8 mouse cellular contexts compared by ENCODE assay signal in genomic region chr12:83713749-83714148, GRCm38 (mm10). TPM values are rescaled to one million over a fixed set of nuclear protein-coding genes. Genes with fewer than 3 reads are reported as not detected.
DNase-seq lines count a peak whose midpoint lies in the region; ATAC-seq and TF ChIP-seq lines count a peak whose summit lies in the region.

No protein-coding gene starts in this region.

- no peaks in the 10 kb centered on the region for H3K27me3 ChIP-seq in forebrain, postnatal 0 days (ENCODE audit: insufficient read depth, low read length)
- H3K27me3 ChIP-seq in forebrain, embryonic 10.5 days (ENCODE audit: poor library complexity, severe bottlenecking) = no peaks in the 10 kb centered on the region
- no peaks in the 10 kb centered on the region for H3K27me3 ChIP-seq in midbrain, embryonic 14.5 days (ENCODE audit: control insufficient read depth, insufficient read depth, low read length)
- H3K27me3 ChIP-seq in midbrain, embryonic 10.5 days (ENCODE audit: low read depth, poor library complexity, severe bottlenecking) = no peaks in the 10 kb centered on the region

- no peak overlapping the region for H3K9ac ChIP-seq in forebrain, postnatal 0 days
- H3K9ac ChIP-seq in midbrain, embryonic 14.5 days (replicated peaks; ENCODE audit: low read length) = no peak overlapping the region

- DNase-seq in forebrain, postnatal 0 days = peak; percentile 77
- DNase-seq in forebrain, embryonic 10.5 days (ENCODE audit: extremely low spot score, low spot score) = no peak
- DNase-seq in midbrain, embryonic 14.5 days = peak; percentile 87
- no peak for DNase-seq in midbrain, embryonic 10.5 days (ENCODE audit: low spot score)
- DNase-seq in ZHBTc4 (ENCODE audit: low read depth, low spot score) = peak; percentile 60
- peak; percentile 55 for DNase-seq in heart, postnatal 4 days
- peak; percentile 88 for DNase-seq in lung, postnatal 36 days
- DNase-seq in testis, postnatal 14 days (ENCODE audit: low spot score) = no peak

- H3K4me2 ChIP-seq in forebrain, postnatal 0 days (ENCODE audit: low read depth) = no peak overlapping the region
- no peak overlapping the region for H3K4me2 ChIP-seq in midbrain, embryonic 14.5 days (ENCODE audit: low read length)

- peaks cover 63% of the 10 kb centered on the region for H3K36me3 ChIP-seq in forebrain, postnatal 0 days (ENCODE audit: insufficient read depth)
- peaks cover 80% of the 10 kb centered on the region for H3K36me3 ChIP-seq in forebrain, embryonic 10.5 days (replicated peaks)
- H3K36me3 ChIP-seq in midbrain, embryonic 14.5 days (ENCODE audit: control insufficient read depth, insufficient read depth, low read length) = peaks cover 71% of the 10 kb centered on the region
- peaks cover 69% of the 10 kb centered on the region for H3K36me3 ChIP-seq in midbrain, embryonic 10.5 days

- H3K9me3 ChIP-seq in forebrain, postnatal 0 days (ENCODE audit: low read length) = no peaks in the 10 kb centered on the region
- no peaks in the 10 kb centered on the region for H3K9me3 ChIP-seq in forebrain, embryonic 10.5 days
- no peaks in the 10 kb centered on the region for H3K9me3 ChIP-seq in midbrain, embryonic 14.5 days (ENCODE audit: control insufficient read depth, low read length)
- H3K9me3 ChIP-seq in midbrain, embryonic 10.5 days (replicated peaks) = no peaks in the 10 kb centered on the region

- 49% methylated on average over 2 of the region's 2 CpGs for WGBS in forebrain, postnatal 0 days
- 64% methylated on average over 2 of the region's 2 CpGs for WGBS in forebrain, embryonic 10.5 days
- WGBS in midbrain, embryonic 14.5 days = 54% methylated on average over 2 of the region's 2 CpGs
- WGBS in midbrain, embryonic 10.5 days = 63% methylated on average over 2 of the region's 2 CpGs

- ATAC-seq in forebrain, postnatal 0 days = peak; percentile 66
- ATAC-seq in midbrain, embryonic 14.5 days (ENCODE audit: low FRiP score, low TSS enrichment) = no peak

- no peak overlapping the region for H3K4me3 ChIP-seq in forebrain, postnatal 0 days (ENCODE audit: low read depth, low read length)
- no peak overlapping the region for H3K4me3 ChIP-seq in forebrain, embryonic 10.5 days
- no peak overlapping the region for H3K4me3 ChIP-seq in midbrain, embryonic 14.5 days (replicated peaks; ENCODE audit: low read depth, low read length)
- H3K4me3 ChIP-seq in midbrain, embryonic 10.5 days = no peak overlapping the region

- no peaks in the 10 kb centered on the region for H3K4me1 ChIP-seq in forebrain, postnatal 0 days (ENCODE audit: insufficient read depth)
- H3K4me1 ChIP-seq in forebrain, embryonic 10.5 days = no peaks in the 10 kb centered on the region
- H3K4me1 ChIP-seq in midbrain, embryonic 14.5 days (ENCODE audit: control insufficient read depth, insufficient read depth, low read length) = no peaks in the 10 kb centered on the region
- H3K4me1 ChIP-seq in midbrain, embryonic 10.5 days = no peaks in the 10 kb centered on the region

- H3K27ac ChIP-seq in forebrain, postnatal 0 days (ENCODE audit: low read depth, low read length) = no peak overlapping the region
- H3K27ac ChIP-seq in forebrain, embryonic 10.5 days = no peak overlapping the region
- no peak overlapping the region for H3K27ac ChIP-seq in midbrain, embryonic 14.5 days (replicated peaks; ENCODE audit: low read depth, low read length)
- H3K27ac ChIP-seq in midbrain, embryonic 10.5 days (replicated peaks) = no peak overlapping the region

- peak; percentile 78 for TF ChIP-seq CTCF in forebrain, postnatal 0 days (IDR thresholded peaks at IDR 0.05; ENCODE audit: low read depth)

RNA-seq across cellular contexts. Expression of gene Psen1, which starts 25.8 kb away (rescaled TPM):
- total RNA-seq in forebrain, postnatal 0 days (2014; rRNA removed) = 47.7 and 51.7 TPM in 2 replicates
- polyA plus RNA-seq in forebrain, postnatal 0 days (2015; fragmentation: Nextera tagmentation; extraction: Ambion mirVana) = 47.5 and 58.0 TPM in 2 replicates
- 58.2 and 60.5 TPM in 2 replicates for polyA plus RNA-seq in forebrain, embryonic 10.5 days (2016; fragmentation: Nextera tagmentation; extraction: Ambion mirVana)
- 66.8 and 77.9 TPM in 2 replicates for polyA plus RNA-seq in midbrain, embryonic 14.5 days (2014; fragmentation: Nextera tagmentation; extraction: Ambion mirVana)
- polyA plus RNA-seq in midbrain, embryonic 10.5 days (2016; fragmentation: Nextera tagmentation; extraction: Ambion mirVana) = 68.7 and 70.0 TPM in 2 replicates
- 10 to 100 TPM; 43.7 to 44.7 TPM for total RNA-seq in heart, postnatal 4 days (2021)

RNA-seq across cellular contexts. Expression of gene Papln, which starts 49.7 kb away (rescaled TPM):
- total RNA-seq in forebrain, postnatal 0 days (2014; rRNA removed) = 1.8 and 2.7 TPM in 2 replicates
- 0.23 and 0.40 TPM in 2 replicates for polyA plus RNA-seq in forebrain, postnatal 0 days (2015; fragmentation: Nextera tagmentation; extraction: Ambion mirVana)
- polyA plus RNA-seq in forebrain, embryonic 10.5 days (2016; fragmentation: Nextera tagmentation; extraction: Ambion mirVana) = 0.07 TPM in 2 replicates
- 0.11 and 0.24 TPM in 2 replicates for polyA plus RNA-seq in midbrain, embryonic 14.5 days (2014; fragmentation: Nextera tagmentation; extraction: Ambion mirVana)
- 0.09 and 0.10 TPM in 2 replicates for polyA plus RNA-seq in midbrain, embryonic 10.5 days (2016; fragmentation: Nextera tagmentation; extraction: Ambion mirVana)
- total RNA-seq in heart, postnatal 4 days (2021) = 10 to 100 TPM; 13.2 to 15.7 TPM

Comparison
In these comparisons a context has a peak if more than half of its experiments do, and no peak if none do; other contexts are left out.
1. DNase-seq: peak in forebrain, postnatal 0 days (single experiment), midbrain, embryonic 14.5 days (single experiment), ZHBTc4 (single experiment), heart, postnatal 4 days (single experiment) and lung, postnatal 36 days (single experiment); none in forebrain, embryonic 10.5 days (single experiment), midbrain, embryonic 10.5 days (single experiment) and testis, postnatal 14 days (single experiment).